Mouse (Mus musculus): ENCODE measurements at regions not wholly inside any gene's neighbourhood (a gene's known extent, or its start where the extent isn't known, plus 50 kb on each side); places are given as distances from the start of the nearest gene placed in this dataset.
A peak's percentile ranks its signal among the peaks of the same experiment; 100 is the strongest.

DNA sequence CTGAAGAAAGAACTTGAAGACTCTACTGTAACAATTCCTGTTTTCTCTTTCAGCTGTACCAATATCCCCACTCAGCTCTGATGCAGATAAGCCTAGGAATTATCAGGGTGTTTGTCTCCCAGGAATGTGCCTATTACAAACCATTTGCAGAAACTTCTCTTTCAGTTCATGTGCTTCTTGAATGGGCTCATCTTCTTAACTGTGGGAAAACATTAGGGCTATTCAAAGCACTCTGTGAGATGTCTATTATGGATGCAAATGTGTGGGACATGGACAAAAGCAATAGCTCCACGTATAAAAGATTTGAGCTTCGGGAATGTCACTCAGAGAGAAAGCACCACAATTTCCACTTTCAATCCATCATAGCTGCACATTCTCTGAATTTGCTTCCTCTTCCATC is 659.0 kb downstream of the Utrn start:
- no peak for DNase-seq (ENCODE audit: low spot score)

DNA sequence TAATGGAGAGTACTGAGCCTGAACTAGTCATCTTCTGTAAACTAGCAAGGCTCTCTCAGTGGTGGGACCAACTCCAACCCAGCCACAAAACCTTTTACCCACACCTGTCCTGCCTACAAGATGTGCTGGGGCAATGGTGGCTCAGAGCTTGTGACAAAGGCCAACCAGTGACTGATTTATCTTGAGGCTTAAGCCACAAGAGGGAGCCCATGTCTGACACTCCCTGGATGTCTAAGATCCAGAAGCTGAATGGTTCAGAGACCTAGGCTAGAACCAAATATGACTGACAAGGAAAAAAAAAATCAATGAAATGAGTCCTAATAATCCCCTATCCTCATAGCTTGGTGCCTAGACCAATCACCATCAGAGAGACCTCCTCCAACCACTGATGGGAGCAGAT is 650.3 kb downstream of the Utrn start:
- no peak for DNase-seq (ENCODE audit: low spot score)

DNA sequence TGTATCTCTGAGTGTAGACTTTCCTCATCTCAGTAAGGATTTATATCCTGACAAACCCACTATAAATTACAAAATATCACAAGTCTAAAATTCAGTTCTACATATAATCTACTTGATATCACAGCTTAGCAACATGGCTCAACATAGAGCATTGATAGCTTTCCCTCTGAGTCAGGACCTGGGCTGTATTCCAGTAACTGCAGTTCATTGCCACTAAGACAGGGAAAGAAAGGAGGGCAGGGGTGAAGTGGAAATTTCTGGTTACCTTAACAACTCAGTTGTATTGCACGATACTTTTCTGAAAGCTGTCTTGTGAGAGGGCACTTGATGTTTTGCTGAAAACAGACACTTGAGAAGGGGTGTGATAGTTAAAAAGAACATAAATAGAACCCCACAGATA is 635.0 kb downstream of the Utrn start:
- DNase-seq (ENCODE audit: low spot score): no peak

DNA sequence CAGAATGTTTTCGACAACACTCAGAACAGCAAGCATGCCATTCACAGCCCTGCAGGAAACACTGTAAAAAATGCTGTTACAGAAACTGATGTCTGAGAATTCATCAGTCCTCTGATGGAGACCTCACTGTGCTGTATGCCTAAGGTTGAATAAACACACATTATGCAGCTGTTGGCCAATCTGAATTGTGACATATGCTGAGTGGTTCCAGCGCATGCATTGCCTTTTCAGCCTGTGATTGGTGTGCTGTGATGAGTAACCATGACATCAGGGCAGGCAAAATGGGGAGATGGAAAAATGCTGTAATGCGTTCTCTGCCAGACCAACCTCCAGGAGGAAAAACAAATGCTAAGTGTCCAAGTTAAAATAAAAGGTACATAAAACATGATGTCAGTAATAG is 620.3 kb downstream of the Utrn start:
- peak; percentile 6 for DNase-seq (ENCODE audit: low spot score)

DNA sequence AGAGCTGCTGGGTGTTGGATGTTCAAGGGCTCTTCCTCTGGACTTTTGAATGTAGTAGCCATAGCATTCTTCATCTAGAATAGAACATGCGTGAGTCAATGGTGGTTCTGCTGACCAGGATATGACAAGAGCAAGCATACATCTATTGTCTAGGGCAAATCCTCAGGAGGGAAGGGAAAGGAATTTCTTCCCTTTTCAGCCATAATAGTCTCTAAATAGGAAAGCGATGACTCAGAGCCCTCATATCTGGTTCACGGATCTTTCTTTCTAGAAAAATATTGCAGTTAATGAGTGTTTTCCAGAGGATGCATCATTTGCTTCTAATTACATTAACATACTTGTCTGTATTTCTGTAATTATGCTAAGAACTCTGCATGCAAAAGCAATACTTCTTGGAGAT is 615.9 kb downstream of the Utrn start:
- no peak for DNase-seq (ENCODE audit: low spot score)

DNA sequence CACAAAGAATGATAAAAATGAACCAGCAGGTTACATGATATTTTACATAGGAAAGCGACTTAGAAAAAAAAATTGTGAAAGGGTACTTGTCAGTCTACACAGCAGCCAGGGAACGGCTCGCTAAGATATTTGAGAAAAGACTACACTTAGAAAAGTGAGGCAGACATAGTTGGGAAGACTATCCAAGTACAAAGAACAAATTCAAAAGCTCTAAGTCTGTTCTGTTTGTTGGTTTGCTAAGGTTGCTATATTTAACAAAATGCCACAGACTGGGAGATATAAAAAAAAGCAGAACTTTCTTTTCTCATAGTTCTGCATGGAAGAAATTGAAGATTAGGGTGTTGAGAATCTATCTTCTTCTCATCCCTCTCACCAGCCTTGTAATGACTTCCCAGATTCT is 583.5 kb downstream of the Utrn start:
- DNase-seq (ENCODE audit: low spot score): no peak

DNA sequence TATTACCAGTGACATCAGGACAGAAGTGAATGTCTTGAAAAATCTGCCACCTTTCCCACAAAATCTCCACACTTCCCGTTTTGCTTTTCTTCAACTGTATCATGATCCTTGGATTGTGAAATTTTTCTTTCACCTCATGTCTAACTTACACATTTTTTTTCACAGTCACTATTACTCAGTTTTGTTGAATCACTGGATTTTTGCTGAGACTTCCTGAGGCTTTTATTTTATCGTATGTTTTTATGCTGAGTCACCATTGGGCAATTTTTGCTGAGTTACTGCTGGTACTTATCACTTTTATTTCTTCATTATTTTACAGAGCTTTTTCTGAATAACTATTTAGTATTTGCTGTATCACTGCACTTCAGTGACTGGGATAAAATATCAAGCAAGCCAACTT is 570.3 kb downstream of the Utrn start:
- no peak for DNase-seq (ENCODE audit: low spot score)

DNA sequence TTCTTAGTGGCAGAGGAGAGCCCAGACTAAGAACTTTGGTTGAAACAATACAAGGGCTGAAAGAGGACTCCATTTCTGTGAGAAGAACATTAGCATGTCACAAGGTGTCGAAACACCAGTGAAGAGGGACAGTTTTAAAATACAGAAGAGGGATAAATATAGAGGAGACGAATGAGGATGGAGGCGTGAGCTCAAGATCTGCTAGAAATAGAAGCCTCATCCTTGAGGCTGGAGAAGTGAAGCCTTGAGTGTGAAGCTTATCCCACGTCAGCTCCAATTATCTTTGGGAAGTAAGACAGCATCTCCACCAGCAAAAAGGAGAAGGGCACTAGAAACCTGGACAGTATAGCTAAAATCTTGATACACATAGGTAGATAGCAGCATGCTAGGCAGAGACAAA is 566.8 kb downstream of the Utrn start:
- DNase-seq (ENCODE audit: low spot score): no peak

DNA sequence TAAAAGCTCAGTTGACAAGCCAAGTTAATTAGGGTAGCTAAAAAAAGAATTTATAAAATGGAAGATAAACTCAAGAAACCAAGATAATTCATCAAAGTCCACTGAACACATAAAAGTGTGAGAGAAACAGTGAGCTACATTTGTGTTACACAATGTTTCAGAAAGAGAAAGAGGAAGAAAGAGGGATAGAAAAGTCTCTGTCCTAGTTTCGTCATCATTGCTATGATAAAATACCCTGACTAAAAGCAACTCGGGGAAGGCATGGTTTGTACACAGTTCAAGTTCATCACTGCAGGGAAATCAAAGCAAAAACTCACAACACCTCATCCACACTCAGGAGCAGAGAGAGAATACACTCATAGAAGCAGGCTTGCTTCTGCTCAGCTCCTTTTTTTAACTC is 548.9 kb downstream of the Utrn start:
- DNase-seq (ENCODE audit: low spot score): no peak
